Comparison of ENCODE assay signal across 7 mouse cellular contexts in the genomic region with DNA sequence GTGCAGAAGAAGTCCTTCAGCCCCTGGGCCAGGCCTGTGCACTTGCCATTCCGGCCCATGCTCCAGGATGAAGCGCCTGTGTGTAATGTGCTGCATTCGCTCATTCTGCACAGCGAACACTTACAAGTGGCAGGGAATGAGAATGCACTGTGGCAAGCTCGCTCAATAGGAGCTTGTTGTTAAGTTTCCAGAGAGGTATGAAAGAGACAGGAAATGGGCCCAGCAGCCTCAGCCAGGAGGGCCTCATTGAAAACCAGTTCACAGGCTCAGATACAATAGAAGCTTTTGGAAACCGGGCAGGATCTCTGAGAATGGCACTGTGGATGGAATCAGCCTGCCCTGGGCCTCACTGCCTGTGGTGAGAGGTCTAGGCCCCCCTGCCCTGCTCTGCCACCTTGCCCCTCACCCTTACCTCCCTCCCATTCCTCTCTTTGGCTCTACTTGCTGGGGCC.
DNase-seq lines count a peak whose midpoint lies in the region; ATAC-seq and TF ChIP-seq lines count a peak whose summit lies in the region.

No protein-coding gene starts in this region.

- H3K27me3 ChIP-seq in hindbrain, embryonic 16.5 days (replicated peaks; ENCODE audit: control insufficient read depth, insufficient read depth, low read length), result no peaks in the 10 kb centered on the region
- no peaks in the 10 kb centered on the region for H3K27me3 ChIP-seq in midbrain, embryonic 16.5 days (ENCODE audit: control insufficient read depth, insufficient read depth, low read depth, low read length)

- peak; percentile 85 for DNase-seq in ZHBTc4 (ENCODE audit: low read depth, low spot score)
- DNase-seq in gastrocnemius, postnatal 4 days (ENCODE audit: low spot score in 2 of 2), result no peak
- DNase-seq in urinary bladder, postnatal 36 days (ENCODE audit: low spot score in 2 of 2), result no peak

- no peak overlapping the region for H3K4me3 ChIP-seq in cortical plate, adult 2 months (ENCODE audit: insufficient read depth, low read length)
- H3K4me3 ChIP-seq in hindbrain, embryonic 16.5 days (ENCODE audit: low read length), result no peak overlapping the region
- no peak overlapping the region for H3K4me3 ChIP-seq in midbrain, embryonic 16.5 days (ENCODE audit: low read depth, low read length)

- H3K27ac ChIP-seq in cortical plate, adult 2 months (ENCODE audit: insufficient read depth, low read length), result peak overlapping the region; percentile 87
- H3K27ac ChIP-seq in hindbrain, embryonic 16.5 days (ENCODE audit: low read depth, low read length), result peak overlapping the region; percentile 14
- H3K27ac ChIP-seq in midbrain, embryonic 16.5 days (ENCODE audit: low read length), result peak overlapping the region; percentile 47; the same call in 1 of the 2 replicates

- ATAC-seq in hindbrain, embryonic 16.5 days, result peak; percentile 96
- ATAC-seq in midbrain, embryonic 16.5 days, result peak; percentile 92
- ATAC-seq in megakaryocyte progenitor cell, adult 5-6 weeks (replicated peaks; ENCODE audit: poor library complexity), result no peak

- no peak overlapping the region for H3K4me2 ChIP-seq in hindbrain, embryonic 16.5 days (ENCODE audit: low read length)
- no peak overlapping the region for H3K4me2 ChIP-seq in midbrain, embryonic 16.5 days (ENCODE audit: low read length)

- TF ChIP-seq CTCF in cortical plate, adult 2 months (IDR thresholded peaks at IDR 0.05; ENCODE audit: extremely low read depth, insufficient read depth, low read length), result no peak

- TF ChIP-seq POLR2A in cortical plate, adult 2 months (IDR thresholded peaks at IDR 0.05; ENCODE audit: extremely low read depth, insufficient read depth, low read length), result no peak

- no peaks in the 10 kb centered on the region; the same call in none of the 2 replicates for H3K4me1 ChIP-seq in cortical plate, adult 2 months (ENCODE audit: control insufficient read depth, insufficient read depth, low read length)
- H3K4me1 ChIP-seq in hindbrain, embryonic 16.5 days (ENCODE audit: control insufficient read depth, insufficient read depth, low read depth, low read length), result no peaks in the 10 kb centered on the region
- no peaks in the 10 kb centered on the region for H3K4me1 ChIP-seq in midbrain, embryonic 16.5 days (ENCODE audit: control insufficient read depth, insufficient read depth, low read length)

- no peaks in the 10 kb centered on the region for H3K36me3 ChIP-seq in hindbrain, embryonic 16.5 days (ENCODE audit: control insufficient read depth, insufficient read depth, low read length)
- H3K36me3 ChIP-seq in midbrain, embryonic 16.5 days (ENCODE audit: control insufficient read depth, insufficient read depth, low read length), result no peaks in the 10 kb centered on the region

- no peaks in the 10 kb centered on the region for H3K9me3 ChIP-seq in hindbrain, embryonic 16.5 days (ENCODE audit: control insufficient read depth, low read length)
- H3K9me3 ChIP-seq in midbrain, embryonic 16.5 days (replicated peaks; ENCODE audit: control insufficient read depth, low read length, poor library complexity, severe bottlenecking), result no peaks in the 10 kb centered on the region

- H3K9ac ChIP-seq in hindbrain, embryonic 16.5 days (ENCODE audit: low read depth, low read length), result no peak overlapping the region
- no peak overlapping the region for H3K9ac ChIP-seq in midbrain, embryonic 16.5 days (ENCODE audit: low read depth, low read length)

- 31% methylated on average over 6 of the region's 6 CpGs for WGBS in hindbrain, embryonic 16.5 days
- WGBS in midbrain, embryonic 16.5 days, result 24% methylated on average over 6 of the region's 6 CpGs

Comparison
In these comparisons a context has a peak if more than half of its experiments do, and no peak if none do; other contexts are left out.
1. H3K27ac ChIP-seq: peak in every context shown above with its lines; median percentile 87 in cortical plate, adult 2 months; 47 in midbrain, embryonic 16.5 days; 14 in hindbrain, embryonic 16.5 days.